Mouse (Mus musculus) spleen, adult 12 weeks (tissue): ENCODE measurements around the gene Camk1g.

Experiments
- DNase-seq: peaks from one replicate; pipeline ENCODE4 v3.0.0; 2022; ENCODE audit warnings: low spot score

The Camk1g gene

DNA sequence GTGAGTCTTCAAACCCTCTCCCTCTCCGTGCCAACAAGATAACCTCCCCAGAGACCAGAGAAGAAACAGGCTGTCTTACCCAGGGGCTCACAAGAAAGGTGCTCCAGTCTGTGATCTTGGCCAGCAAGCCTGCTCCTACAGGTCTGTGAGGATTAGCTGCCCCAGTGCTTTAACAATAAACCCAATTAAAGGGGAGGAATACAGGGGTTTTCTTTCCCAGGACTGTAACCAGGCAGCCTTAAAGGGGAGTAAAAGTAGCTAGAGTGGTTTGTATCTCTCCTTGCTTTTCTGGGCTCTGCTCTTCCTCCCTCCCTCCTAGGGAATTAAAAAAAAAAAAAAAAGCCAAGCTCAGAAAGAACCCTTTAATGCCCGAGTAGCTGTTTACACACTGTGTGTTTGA is at the start of gene Camk1g:
Gene Camk1g (minus strand): TSS at position 203 of the 400 bp plus-strand sequence.
- DNase-seq: no peak

DNA sequence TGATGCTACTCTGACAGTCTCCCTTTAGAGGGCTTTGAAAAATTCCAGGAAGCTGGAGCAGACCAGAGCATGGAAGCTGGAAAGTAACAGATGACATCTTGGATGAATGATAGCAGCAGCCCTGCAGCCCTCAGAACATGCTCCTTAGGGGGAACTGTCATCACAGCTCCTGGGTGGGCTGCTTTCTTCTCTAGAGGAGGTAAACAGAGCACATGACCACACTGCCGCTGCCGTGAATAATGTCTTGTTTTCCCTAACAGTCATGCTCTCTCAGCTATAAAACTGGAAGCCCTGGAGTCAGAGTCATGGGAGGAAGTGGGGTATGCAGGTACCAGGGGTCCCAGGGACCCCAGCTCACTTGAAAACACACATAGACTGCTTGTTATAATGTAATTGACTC is 49.1 kb upstream of the Camk1g start:
- DNase-seq: no peak

DNA sequence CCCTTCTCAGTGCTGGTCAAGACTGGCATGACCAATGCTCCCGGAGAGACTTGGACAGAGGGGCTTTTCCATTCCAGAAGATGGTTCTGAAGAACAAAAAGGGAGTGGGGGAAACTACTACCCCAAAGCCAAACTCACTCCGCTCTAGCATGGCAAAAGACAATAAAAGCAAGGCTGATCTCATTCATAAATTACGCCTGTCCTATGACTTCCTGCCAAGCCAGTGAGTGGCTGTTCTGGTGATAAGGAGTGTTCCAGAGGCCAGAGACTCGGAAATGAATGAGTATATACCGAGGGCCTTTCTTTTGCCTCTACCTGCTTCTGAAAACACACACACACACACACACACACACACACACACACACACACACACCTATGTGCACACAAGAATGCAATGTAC is 48.6 kb upstream of the Camk1g start:
- DNase-seq: no peak

DNA sequence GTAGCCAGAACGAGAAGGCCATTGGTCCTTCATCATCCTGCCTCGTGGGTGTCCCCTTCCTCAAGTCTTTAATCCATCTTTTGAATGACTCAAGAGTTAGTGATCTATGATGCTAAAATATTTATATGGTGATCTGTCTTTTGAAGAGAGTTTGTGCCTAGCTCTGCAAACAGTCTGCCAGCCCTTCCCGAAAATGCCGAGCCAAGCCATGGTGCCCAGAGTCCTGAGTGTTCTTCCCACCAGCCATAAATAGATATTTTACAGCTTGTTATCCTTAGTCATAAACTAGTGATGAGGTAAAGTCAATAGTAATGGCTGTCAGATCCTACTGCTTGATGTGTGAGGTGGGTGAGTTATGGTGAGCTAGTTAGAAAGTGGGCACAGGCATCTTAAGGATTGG is 44.0 kb upstream of the Camk1g start:
- no peak for DNase-seq

DNA sequence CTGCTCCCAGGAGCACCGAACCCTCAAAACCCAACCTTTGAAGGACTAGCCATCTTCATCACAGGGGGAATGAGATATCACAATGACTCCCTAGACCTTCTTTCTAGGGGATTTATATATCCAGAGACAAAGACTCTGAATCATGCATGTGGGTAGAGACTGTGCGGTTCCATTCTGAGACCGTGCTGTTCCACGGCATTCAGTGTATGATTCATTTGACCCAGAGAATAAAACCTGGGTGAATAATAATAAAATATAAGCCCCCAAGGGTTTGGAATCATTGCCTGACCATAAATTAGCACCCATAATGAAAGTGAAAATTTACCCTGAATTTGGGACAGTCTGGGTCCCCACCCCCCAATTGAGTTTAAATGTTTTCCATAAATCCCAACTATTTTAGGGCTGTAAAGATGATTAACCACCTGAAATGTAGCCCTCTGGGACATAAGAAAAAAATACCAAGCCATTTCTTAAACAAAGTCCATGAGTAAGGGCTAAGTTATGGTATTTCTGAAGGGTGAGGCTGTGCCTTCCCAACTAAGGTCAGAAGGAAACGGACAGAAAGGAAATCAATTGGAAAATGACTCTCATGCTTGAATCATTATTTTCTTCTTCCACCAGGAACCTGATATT is 43.4 kb upstream of the Camk1g start:
- no peak for DNase-seq

DNA sequence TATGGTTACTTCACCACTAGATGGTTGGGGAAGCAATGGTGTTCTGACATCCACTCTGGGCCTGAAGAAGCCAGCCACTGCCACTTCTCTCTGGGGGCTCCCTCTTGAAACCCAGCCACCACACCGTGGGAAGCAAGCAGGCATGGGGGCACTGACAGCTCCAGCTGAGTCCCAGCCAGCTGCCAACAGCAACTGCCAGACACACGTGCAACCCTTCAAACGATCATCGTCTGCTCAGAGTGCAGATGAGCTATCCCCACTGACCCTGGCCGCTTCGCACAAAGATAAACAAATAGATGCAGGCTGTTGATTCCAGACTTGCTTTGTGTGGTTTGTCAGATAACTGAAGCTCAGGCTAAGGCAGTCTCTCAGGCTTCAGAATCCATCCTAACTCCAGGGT is 37.4 kb upstream of the Camk1g start:
- no peak for DNase-seq

DNA sequence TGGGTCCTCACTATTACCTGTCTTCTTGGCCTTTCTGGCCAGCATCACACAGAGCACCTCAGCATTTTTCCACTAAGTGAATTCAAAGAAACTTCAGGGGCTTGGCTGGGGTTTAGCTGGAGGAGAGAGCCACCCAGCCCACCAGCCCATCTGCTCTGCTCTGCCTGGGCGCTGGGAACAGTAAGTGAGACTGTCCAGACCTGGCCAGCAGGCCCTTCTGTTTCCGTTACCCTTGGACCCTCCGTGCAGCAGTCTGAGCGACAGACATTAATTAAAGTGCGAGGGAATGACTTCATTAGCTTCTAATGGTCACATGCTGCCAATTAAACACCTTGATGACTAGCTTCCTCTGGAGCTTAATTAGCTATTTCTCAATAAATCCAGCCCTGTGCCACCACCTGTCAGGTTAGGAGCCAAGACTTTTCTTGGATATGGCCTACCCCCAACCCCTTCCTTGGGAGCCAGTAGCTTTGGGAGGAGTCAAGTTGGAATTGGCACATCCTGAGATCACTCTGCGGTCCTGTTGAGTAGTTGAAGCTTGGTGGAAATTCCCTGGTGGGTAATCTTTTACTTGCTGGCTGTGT is 36.1 kb upstream of the Camk1g start:
- no peak for DNase-seq

DNA sequence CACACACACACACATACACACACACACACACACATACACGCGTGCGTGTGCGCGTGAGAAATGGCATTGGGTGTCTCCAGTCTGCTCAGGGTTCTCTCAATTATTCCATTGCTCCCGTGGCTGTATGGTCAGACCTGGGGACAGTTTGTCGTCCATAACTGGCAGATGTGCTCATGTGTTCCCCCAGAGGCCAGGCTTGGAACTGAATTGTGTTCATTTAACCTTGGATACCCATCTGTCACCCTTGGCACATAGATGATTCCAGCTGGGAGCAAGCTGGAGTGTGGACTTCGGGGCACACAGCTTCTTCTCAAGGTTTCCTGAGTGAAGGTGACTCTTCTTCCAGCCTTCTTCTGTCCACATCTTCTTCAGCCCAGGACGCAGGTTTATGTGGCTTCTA is 31.6 kb upstream of the Camk1g start:
- DNase-seq: no peak

DNA sequence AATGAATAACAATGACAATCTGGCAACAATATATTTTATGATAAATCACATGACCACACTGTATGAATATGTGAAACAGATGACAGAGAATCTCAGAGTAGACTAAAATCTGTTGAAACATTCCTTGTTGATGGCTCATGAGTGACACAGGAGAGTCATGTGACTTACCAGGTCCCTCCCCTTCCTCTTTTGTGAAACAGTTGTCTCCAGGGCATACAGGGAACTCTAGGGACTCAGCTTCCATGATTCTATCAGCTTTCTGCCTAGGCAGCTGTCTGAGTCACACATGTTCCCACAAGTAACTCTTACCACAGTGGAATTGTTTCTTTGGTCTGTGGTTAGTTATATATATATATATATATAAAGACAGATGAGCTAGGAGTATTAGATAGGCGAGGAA is 30.2 kb upstream of the Camk1g start:
- DNase-seq: no peak

DNA sequence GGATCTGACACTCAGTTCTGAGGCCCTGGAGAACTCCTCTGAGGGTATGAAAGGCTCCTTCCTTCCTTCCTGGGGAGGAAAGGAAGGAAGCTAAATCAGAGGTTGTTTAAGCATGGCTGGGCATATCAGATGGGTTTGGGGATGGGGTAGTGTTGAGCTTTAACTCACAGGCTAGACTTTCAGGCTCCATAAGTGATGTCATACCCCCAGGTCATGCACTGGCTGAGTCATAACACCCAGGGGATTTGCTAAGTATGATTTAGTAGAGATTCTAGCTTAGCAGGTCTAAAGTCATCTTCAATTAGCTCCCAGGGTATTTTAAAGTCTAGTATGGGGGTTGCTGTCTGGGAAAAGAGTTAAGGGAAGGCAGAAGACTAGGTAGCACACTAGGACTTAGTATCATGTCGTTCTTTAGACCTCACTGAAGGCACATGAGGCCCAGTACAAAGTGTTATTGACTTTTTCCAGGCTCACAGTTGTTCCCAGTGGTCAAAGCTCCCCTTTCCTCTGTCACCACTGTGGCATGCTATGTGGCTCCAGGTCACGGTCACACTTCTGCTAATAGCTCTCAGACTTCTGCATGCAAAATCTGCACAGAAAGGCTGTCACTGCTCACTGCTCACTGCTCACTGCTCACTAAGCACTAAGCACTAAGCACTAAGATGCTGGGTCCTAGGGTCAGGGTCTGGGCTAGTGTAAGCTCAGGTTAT is 28.8 kb upstream of the Camk1g start:
- no peak for DNase-seq

DNA sequence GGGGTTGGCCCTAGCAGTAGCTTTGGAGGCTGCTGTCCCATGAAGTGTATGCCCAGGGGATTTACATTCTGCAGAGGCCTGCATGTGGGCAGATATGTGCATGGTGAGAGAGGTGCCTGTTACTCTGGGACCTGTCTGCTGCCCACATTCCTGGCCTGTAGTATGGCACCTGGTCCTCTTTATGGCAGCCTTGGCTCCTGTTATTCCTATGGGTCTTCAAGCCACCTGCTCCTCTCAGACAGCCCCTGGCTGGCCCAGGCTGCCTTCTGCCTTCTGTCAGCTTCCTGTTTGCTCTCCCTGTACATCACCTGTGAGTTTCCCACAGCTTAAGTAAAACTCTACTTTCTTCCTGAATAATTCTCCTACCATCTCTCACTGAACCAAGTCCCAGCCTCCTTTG is 27.0 kb upstream of the Camk1g start:
- DNase-seq: no peak

DNA sequence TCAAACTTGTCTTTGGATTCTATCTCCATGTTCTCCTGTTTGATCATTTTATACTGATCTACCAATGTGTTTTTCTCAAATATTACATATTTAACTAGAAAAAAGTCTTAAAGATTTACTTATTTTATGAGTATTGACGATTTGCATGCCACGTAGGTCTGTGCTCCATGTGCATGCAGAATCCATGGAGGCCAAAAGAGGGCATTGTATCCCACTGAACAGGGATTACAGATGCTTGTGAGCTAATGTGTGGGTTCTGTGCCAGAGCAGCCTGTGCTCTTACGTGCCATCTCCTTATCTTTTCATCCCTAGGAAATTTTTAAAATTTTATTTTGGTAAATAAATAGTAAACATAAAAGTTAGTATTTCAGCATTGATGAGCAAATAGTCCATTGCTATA is 22.2 kb upstream of the Camk1g start:
- DNase-seq: no peak

DNA sequence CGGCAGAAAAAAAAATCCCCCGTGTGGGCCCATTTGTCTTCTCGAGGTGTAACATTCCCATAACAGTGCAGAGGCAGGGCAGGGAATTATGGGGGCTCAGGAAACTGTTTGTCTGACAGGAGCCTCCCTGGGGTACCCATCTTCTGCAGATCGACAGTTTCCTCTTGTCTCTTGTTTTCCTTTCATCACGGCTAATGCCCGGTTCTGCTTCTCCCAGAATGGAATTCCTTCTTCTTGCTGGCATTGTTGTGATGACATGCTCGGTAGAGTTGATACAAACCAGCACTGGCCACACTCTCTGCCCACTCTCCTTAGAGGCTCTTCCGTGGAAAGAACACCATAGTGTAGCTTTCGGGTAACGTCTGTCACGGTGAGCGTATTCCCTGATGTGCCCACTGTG is 19.9 kb upstream of the Camk1g start:
- DNase-seq: no peak

DNA sequence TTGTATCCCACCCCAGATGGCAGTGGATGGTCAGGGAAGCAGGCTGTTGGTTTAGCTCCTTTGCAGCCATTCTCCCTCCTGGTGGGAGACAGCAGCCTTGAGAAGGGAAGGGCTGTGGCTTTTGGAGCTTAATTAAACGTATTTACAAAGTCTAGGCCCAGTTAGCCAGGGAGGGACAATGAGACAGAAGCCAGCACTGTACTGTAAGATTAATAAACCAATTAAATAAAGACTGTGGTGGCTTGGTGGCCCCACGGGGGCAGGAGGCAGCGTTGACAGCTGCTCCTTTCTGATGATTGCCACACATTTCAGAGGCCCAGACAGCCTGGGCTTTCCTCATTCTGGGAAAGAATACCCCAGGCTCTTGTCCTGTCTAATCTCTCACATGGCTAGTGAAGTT is 19.4 kb upstream of the Camk1g start:
- no peak for DNase-seq

DNA sequence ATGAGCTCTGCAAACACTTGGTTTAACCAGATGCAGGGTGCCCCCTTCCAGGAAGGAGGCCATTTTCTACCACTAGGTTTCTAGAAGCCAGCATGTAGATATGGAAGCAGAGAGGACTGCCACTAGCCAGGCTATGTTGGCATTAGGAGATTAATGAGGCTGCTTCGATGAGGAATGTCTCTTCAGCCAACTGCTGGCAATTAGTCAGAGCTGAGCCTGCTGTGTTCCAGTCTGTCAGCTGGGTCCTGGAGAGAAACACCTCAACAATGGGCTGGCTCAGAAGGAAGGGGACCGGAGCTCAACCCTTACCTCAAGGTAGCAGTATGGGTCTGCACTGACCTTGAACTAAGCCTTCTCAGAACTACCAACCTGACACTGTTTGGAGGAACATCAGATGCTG is 17.1 kb upstream of the Camk1g start:
- DNase-seq: no peak

DNA sequence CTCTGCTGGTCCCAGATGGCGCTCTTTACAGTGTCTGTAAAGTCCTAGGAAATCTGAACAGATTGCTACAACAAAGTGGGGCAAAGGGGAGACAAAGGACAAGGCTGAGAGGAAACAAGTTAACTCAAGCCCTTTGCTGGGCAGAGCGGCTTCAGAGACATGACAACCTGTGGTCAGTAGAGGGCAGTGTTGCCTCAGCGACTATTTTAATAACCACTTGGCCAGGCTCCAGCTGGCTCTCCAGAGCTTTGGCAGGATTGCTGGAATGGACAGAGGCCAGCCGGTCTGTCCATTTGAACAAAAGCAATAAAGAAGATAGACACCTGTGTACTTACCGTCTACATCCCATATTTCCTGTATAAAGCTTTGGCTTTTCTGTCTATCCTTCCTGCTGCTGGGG is 16.0 kb upstream of the Camk1g start:
- DNase-seq: no peak

DNA sequence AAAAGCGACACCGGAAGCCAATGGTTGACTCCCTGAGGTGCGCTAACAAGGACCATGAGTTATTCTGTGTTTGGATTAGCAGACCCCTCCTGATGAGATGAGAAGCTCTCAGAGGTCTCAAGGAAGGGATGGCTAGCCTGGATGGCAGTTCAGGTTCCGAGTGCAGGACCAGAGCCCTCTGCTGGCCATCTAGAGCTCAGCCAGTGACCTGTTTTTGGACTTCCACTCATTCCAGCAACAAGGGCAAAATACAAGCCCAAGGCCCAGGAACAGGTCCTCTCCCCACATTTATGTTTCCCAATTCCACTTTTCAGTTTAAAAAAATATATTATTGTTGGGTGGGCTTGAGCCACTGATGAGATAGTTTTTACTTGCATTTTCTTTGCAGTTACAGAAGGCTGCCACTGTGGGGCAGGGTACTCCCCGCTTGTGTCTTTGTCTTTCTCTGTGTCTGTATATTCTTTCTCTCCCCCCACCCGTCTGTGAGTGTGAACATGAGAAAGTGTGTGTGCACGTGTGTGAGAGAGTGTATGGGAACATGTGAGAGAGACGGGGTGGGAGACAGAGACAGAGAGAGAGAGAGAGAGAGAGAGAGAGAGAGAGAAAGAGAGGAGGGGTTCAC is 12.9 kb upstream of the Camk1g start:
- peak; percentile 15 for DNase-seq

DNA sequence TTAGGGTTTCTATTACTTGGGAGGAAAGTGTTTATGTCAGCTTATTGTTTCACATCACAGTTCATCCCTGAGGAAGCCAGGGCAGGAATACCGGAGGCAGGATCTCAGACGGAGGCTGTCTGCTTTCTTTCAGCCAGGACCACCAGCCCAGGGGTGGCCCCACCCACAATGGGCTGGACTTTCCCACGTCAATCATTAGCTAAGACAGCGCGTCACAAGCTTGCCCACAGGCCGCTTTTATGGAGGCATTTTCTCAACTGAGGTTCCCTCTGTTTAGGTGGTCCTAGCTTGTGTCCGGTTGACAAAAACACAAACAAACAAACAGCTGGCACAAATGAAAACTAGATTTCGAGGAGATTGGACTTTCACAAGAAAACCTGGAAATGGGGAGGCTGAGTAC is 12.3 kb upstream of the Camk1g start:
- no peak for DNase-seq

DNA sequence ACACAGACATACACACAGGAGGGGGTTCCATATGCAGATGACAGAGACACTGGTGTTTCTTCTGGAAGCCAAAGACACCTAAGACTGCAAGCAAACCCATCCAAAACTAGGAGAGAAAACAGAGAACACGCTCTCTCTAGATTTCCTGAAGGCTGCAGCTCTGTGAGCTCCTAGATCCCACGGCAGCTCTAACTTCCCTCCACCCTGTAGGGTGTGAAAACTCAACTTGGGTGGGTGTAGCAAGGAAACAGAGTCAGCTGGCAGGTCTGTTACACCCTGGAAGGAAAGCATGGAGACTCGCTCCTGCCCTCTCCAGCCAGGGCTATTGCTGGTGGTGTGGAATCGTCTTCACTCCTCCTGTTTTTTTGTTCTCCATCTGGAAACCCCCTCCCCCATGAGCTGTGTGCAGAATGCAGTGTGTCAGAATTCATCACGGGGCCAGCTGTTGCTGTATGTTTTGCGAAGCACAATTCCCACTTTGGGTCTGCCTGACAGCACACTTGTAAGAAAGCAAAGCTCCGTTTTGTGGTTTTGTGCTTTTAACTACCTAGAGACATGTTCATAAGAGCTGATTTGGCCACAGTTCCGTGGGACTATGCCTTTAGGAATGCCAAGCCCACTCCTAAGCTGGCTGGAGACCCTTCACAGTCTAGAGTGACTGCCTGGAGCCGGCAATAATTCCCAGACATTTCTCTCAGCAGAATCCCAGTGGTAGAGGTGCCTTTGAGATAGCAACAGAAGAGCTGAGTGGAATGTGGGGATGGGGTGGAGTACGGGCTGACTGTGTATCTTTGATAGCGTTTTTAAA is 11.7 kb upstream of the Camk1g start:
- DNase-seq: no peak

DNA sequence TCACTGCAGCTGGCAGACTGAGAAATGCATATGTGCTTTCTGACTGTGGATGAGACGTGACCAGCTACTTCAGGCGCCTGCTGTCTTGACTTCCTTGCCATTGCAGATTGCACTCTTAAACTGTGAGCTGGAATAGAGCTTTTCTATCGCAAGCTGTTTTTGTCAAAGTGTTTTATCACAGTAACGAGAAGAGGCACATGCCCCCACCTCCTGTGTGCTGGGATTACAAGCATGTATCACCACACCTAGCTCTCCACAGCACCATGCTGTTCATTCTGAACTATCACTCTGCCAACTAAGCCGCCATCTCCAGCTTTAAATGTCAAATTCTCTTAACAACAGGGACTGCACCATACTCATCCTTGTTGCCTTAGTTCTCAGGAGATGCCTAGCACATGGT is 10.8 kb upstream of the Camk1g start:
- no peak for DNase-seq

DNA sequence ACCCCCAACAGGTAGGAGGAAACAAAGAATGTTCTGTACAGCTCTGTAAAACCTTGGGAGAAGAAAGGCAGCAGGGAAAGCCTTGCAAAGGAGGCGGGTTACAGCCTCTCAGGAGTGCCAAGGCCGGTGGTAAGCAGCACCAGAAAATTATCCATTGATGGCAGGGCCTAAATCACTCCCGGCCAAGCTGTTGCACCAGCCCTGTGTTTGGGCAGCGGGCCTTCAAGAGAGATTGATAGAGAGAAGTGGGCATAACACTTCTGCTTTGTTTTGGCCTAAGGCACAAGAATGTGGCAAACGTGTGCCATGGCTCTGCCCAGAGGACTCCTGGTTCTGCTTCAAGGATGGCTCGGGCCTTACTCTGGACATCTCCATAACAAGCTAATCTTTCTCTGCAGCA is 9.5 kb upstream of the Camk1g start:
- DNase-seq: no peak

DNA sequence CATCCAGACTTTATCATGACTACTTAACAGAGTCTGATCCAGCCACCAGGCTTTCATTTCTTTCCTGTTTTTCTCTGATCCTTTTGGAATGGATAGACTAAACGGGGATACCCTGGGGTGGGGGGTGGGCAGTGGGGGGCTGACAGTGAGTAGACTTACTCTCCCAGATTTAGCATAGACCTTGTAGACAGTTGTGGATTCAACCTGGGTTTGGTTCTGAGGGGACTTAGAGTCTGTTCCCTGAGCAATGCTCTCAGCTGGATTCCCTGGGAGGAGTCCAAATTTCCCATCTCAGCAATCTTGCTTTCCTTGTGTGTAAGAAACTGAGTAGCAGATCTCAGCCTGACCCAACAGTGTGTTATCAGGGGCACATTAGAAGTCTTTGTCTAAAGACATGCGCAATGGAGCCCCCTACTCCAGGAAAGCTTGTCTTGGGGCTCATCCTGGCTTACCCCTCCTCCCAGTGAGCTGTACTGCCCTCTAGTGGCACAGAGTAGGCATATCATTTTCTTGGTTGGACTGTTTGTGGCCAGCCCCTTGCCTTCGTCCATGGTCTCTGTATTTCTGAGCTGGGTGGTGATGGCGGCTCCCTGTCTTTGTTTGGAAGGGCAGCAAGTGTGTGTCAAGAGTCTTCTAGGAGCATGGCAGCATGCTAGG is 6.5 kb upstream of the Camk1g start:
- peak; percentile 4 for DNase-seq
